Mouse (Mus musculus) thymus, postnatal 36 days (tissue): ENCODE measurements around the gene Opcml.

Source experiments
- DNase-seq, 2 experiments: peaks; one replicate each; pipeline ENCODE4 v3.0.0; 2022; ENCODE audit warnings: mixed read lengths in 2 of 2

Opcml gene

DNA sequence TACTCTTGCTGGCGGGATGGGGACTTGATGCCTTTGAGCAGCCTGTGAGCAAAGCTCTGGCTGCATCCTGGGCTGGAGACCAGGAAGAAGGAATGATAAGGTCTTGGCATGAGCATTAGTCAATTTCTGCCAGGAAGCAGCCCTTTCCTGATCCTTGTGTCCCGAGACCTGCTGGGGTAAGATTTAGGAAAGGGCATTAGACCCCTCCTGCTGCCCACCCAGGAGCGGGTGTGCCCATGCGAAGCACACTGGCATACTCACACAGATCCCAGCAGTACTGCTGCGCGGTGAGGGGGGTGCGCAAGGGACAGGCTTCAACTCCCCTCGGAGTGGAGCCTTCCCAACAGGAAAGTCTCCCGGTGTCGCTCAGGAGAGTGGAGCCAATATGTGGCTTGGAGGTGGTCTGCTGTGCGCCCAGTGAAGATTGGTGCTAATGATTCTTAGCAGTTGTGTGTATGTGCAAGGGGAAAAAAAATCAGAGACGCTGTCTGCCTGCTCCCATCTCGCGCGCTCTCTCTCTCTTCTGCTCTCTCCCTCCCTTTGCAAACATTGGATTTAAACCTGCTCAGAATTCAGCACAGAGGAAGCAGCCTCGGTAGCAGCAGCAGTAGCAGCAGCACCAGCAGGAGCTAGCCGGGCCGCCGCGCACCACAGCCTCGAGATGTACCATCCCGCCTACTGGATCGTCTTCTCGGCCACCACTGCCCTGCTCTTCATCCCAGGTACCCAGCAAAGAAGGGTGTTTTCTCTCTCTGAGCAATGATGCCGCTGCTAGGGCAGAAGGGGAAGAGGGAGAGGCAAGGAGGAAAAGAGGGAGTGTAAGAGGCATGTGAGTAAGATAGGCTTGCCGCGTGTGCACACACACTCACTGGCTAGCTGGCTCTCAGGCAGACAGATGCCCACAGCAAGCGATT, at the start of gene Opcml:
Opcml (plus strand) TSS at position 51 of the 914 bp plus-strand sequence.
- DNase-seq = no peak

DNA sequence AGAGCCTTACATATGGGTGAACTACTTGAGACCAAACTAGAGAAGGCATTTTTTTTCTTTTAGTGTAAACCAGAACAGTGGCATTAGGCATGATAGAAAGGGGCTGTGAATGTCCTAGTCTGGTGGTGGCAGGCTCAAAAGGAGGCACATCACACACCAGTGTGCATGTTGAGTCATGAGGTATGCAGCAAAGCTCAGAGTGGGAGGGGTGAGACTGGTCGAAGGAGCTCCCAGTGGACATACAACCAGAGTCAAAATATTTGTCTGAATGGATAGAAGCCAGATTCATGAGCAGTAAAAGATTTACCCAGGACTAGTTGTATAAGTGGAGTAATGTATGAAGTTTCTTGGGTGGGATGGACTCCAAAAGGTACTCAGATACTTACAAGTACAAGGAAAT, 31.9 kb upstream of the Opcml start:
- DNase-seq = no peak

DNA sequence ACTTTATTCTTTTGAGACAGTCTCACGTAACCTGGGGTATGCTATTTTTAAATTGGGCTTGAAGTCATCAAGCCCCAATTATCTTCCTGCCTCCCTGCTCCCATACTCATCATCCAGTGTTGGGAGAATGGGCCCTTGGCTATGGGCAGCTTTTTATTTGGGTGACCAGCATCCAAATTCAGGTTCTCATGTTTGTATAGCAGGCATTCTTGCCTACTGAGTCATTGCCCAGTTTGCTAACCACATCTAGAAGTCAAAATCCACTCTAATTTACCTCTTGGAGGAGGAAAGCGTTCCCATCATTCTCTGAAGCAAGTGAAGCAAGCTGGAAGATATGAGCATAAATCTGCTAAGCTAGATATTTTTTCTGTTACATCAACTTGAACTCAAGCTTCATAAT, 29.4 kb upstream of the Opcml start:
- DNase-seq = no peak

DNA sequence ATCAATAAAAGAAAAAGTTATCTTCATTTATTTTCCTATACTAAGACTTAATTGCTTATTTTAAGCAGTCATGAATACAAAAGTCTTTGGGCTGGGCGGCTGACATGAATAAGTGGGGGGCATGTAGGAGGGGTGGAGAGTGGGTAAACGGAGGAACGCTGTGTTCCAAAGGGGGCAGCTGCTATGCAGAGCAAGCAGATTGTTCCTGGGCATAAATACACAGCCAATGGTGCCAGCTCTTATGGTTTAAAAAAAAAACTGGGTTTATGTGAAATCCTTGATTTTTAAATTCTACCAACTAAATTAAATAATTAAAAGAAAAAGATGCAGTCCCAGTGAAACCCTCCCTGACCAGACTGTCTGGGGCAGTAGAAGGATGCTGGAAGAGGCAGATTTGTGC, 24.1 kb upstream of the Opcml start:
- DNase-seq = no peak

DNA sequence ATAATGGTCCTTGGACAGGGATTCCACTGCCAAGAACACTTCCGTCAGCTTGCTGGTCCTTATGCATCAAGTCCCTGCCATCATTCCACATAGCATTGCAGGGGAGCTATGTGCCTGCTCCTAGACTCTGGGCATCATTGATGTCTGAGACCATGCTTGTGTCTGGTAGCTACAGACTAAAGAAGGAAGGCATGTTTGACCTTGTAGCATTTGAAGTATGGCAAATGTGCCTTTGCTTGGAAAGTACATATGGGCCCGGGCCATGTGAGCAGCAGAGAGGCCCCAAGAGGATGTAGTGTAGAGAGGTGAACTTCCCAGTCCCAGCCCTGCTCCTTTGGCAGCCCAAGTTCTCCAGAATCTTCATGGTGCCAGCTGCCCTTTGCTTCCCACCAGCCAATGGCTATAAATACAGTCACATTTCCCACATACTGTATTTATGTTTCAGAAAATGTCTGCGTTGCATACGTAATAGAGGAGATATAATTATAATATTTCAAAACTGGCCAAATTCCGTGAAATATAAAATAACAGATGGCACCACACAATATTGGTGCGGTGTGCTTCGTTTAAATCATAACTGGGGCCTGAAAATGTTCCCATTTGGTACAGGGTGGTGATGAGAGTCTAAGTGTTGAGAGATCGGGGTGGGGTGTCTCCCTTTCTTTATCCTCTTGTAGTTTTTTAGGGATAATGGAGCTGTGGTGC, 23.2 kb upstream of the Opcml start:
- DNase-seq = no peak

DNA sequence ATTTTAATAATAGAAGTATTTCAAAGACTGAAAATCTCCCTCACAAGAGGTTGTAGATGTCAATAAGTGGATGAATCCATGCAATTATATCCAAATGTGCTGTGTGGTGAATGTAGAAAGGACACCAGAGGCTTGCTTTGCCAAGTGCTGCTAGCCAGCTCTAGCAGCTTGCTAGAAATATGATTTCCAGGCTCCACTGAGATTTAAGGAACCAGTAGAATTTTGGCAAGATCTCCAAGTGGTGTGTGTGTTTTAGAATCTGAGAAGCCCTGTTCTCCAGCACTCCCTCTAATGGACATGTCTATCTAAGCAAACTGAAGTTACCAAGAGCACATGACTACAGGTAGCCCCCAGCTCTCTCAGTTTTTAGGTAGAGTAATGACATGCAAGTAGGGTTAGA, 21.8 kb upstream of the Opcml start:
- DNase-seq = no peak

DNA sequence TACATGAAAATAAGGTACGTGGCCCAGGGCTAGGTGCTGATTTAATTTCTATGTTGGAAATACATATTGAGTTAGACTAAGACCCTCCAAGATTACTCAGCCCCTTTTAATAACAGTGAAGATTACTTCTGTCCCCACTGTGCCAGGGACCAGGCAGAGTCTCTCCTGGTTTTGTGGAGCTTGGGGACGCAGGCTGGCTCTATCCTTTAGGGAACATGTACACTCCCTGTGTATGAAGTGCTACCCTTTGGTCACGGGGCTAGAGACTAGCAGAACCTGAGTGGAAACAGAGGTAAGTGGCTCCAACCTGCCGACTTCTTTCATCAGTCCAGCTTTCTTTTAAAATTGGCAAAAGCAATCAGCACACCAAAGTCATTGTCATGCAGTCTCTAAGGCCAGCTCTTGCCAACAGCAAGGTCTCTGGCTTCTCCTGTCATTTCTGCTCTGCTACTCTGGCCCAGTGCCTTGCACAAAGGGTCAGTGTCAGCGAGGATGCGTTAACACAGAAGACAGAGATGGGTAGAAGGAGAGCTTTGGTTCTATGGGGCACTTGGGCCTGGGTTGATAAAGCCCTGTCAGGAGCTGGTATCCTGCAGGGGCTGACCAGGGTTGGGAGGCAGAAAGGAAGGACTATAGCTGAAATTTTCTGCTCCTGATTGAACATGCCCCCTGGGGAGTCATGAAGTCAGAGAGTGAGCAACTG, 9.1 kb upstream of the Opcml start:
- DNase-seq = no peak

DNA sequence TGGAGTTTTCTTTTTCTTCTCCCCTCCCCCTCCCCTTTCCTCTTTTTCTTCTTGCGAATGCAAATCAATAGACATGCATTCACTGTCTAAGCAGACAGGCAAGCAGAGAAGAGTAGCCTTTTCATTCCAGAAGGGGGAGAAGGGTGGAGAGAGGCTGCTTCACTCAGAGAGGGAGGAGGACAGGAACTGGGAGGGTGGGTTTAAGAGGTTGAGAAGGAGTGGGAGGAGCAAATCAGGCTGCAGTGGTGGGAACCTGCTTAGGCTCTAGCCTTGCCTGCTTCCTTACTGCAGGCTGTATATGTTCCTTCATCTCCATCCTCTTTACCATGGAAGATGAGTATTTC, 8.6 kb upstream of the Opcml start:
- DNase-seq = no peak

DNA sequence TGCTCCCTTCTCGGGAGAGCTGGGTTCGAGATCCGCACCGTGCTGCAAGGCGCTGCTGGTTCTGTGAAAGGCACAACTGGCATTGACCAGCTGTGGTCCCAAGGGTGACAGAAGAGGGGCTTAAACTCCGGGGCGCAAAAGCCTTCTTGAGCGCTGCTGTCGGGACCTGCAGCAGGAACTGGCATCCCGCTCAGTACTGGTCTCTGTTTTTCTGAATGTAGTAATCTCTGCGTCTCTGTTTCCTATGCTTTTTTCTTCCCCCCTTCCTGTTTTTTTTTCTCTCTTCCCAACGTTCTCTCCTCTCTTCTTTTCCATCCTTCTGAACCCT, 1.0 kb downstream of the Opcml start:
- DNase-seq = no peak

DNA sequence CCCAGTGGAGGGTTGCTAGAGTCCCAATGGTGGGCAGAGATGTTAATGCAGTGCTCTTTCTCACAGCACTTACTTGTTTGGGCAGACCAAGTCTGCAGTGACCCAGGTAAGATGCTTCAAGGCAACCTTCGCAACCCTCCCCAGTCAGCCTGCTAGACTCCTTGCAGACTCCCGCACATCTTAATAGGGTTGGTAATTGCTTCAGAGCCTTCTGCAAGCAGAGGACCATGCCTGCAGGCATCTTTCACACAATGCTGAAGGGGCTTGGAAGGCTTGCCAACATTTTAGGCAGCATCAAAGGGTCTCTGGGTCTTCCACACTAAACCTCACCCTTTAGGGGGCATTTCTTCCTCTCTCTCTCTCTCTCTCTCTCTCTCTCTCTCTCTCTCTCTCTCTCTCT, 1.7 kb downstream of the Opcml start:
- DNase-seq = no peak

DNA sequence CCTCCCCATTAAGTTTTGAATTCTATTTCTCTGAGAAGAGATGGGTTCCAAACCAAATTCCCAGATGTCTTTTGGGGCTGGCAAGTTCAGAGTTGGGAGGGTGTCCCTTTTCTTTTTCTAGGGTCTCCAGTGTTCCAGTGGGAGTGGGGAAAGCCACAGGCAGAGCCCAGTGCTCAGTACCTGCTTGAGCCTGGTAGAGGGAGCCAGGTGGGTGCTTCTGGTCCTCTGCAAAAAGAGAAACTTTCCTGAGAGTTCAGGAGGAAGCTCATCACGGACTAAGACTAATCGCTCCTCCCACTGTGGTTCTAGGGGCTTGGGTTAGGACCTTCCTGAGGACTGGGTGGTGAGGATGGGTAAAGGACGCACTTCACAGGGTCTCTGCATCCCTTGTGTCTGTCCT, 2.4 kb downstream of the Opcml start:
- DNase-seq = no peak

DNA sequence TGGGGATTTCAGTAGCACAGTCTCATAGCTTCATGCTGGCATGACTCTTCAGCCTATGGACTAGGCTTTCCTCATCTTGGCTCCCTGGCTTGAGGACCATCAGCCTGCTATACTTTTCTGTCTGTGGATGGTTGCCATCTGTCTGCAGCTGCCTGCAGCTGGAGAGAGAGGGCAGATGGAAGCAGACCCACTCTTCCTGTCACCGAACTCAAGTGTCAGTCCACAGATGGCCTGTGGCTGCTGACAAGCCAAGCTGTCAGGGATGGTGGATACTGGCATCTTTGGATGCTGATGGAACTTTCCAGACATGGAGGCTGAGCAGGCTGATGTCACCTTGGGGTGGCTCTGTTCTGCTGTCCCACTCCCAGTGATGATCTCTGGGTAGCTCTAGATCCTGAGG, 6.0 kb downstream of the Opcml start:
- DNase-seq = no peak

DNA sequence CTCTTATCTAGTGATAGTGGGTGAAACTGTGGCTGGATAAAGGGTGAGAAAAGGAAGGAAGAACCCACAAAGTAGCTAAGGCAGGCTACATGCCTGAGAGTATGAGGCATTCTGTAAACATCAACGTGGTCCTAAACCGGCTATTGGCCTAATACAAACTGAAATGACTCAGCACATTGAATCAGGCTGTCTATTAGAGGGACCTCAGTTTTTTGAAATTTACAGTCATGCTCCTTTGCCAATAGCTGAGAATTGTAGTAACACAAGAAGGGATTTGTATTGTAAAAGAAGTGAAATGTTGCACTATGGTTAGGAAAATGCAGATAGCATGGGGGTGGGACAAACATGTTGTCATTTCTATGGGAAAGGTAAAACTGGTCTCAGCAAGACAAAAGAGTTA, 10.4 kb downstream of the Opcml start:
- DNase-seq = no peak

DNA sequence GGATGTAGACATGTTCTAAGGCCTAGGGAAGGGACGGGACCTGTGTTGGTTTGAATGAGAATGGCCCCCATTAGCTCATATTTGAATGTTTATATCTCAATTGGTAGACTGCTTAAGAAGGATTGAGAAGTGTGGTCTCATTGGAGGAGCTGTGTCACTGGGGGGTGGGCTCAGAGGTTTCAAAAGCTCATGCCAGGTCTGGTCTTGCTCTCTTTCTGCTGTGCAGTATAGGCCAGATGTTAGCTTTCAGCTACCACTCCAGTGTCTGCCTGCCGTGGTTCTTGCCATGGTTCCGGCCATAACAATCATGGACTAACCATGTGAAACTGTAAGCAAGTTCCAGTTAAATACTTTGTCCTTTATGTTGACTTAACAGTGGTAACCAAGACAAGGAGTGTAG, 11.2 kb downstream of the Opcml start:
- DNase-seq = no peak

DNA sequence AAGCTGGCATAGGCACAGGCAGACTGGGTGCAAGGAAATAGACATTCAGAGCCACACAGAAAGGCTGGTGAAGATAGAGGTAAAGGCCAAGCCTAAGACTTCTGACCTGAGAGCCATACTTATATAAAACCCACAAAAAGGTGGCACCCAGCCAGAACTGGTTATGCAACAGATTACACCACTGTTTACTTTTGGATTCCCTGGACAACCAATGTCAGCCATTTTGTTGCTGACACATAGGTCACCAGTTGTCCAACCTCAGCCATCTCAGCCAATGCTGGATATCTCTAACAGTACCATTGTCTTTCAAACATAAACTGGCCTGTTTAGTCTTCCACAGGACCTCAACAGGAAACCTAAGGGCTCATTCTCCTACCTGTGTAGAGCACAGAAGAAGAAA, 11.8 kb downstream of the Opcml start:
- no peak for DNase-seq

DNA sequence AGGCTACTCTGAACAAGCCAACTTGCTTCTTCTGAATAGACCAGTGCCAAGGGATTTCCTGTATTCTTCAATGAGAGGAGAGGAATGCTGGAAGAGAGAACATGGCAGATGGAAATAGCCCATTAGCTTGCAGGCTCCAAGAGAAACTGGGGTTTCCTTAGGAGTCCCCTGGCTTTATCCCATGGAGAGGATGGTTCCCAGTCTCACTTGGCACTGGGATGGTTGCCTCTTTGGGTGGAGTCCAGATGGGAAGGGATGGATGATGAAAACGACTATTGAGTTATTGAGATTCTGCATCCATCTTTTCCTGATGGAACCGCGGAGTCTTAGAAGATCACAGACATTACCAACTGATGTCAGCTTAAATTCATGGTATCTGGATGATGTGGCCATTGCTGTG, 13.9 kb downstream of the Opcml start:
- no peak for DNase-seq

DNA sequence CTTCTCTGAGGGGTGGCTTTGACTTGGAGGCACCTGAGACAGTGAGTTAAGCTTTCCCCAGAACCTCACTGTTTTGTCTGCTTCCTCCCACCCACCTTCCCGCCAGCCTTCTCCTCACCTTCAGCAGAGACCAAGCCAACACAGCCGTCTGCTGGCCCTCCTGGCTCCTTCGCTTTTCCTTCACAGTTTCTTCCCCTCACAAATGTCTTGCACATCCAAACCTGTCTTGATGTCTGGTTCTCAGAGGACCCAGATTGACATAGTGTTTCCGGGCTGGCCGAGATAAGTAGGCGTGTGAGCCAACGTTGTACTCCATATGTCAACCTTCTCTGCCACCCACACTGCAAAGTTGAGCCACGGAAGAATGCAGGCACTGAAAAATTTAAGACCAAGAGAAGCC, 19.2 kb downstream of the Opcml start:
- DNase-seq = no peak

DNA sequence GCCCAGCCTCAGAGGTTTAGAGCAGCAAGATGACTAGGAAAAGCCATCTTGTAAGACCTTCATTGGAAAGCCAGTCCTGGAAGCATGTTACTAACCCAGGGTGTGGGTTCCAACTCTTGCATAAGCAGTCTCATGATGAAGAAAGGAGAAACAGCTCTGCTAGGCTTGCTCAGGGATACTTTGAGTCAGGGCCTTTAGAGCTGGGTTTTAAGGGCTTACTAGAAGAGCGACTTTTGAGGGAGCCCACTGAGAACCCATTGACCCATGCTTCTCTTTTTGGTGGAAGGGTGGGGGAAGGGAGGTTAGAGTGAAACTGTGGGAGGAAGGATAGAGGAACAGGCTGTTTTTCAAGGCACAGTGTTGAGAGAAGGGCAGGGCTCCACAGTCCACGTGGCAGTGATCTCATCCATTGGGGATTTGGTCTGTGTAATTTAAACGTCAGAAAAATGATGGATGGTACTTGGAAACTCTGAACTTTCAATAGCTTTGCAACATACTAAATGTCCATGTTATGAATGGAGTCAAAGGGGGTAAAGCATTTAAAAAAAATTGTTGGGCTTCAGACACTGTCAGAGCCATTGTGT, 22.7 kb downstream of the Opcml start:
- no peak for DNase-seq

DNA sequence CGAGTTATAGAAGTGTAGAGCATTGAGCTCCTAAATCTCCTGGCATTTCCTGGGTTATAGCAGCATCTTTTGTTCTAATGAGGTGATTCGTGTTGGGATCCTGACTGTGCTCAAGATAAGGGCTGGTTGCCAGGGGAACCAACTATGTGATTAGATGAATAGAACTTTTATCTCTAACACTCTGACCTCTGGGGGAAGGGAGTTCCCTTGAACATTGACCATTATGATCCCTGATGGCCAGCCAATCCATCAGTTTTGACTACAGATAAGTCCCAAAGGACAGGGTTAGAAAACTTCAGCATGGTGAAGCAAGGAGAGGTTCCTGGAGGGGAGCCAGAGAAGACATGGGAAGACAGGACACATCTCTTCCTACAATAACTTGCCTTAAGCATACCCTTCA, 23.6 kb downstream of the Opcml start:
- no peak for DNase-seq

DNA sequence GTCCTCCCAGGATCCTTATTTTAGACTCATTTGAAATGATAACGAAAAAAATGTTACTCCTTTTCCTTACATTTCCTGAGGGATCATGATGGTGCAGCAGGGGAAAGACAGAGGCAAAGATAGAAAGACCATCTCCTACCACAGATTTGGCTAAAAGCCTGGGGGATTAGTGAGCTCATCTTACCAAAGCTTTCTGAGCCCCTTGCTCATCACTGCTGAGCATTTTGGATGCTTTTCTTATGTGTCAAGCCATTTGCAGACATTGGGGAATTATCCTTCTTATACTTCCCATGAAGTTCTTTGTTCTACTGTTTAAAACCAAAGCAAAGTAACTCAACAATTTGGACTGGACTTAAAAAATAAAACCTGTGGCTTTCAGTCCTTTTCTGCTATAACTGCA, 30.6 kb downstream of the Opcml start:
- no peak for DNase-seq

DNA sequence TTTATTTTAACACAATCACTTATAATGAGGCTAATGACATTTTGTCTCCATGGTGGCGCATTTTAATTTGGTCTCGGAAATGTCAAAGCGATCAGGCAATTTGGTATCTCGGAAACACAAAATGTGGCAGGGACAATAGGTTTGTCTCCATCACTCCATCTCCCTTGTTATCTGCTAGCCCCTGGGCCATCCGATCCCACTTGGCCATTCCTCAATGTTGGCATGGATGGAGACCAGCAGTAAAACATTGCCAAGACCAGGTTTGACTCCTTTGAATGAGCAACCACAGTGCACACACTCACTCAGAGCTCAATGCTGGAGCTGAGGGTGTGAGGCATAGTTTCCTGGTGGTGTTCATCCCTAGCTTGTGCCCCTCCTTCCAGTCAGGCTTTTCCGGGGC, 32.1 kb downstream of the Opcml start:
- no peak for DNase-seq

DNA sequence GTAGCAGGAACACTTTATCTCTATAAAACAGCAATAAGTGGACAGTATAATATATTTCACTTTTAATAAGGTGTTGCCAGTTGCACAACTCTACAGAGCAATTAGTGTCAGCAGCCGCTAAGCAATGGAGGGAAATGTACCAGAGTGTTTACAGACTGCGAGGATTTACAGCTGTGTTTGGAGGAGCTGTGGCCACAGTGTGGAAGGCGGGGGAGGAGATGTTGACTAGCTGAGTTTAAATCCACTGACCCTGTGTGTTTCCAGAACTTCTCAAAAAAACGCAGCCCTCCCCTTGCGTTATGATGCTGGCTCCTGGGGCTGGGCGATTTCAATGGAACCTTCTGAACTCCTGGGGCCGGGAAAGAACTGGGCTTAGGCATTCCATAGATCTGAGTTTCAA, 33.8 kb downstream of the Opcml start:
- no peak for DNase-seq

DNA sequence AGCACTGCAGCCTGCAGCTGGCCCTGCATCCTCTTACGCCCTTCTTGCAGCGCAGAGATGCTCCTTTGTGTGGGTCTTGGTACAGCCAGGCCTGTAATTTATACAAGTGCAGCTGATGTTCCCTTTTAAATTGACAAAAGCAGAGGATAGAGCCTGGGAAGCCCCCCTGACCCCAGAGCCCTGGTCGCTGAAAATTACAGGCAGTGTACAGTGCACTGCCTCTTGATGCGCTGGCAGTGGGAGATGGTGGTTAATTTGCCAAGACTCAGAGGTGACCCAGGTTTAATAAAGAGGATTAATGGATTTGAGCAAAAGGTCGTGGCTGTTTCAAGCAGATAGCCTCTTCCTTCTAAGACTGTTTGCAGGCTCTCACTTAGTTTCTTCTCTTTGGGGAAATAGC, 39.9 kb downstream of the Opcml start:
- no peak for DNase-seq

DNA sequence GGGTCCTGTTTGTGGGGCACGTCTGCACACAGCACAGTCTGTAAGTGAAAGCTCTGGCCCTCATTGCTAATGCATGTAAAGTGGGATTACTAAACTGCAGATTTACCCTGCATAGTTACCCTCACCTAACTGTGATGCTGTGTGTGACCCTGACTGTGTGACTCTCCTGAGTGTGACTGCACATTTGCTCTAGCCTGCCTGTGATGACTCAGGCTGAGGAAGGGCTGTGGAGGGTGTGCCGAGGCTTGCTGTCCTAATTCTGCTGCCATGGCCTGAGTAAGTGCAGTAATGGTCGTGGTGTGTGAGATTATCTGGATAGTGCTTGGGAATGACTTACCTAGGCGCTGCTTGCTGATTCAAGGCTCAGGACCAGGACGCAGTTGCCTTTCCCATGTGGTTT, 52.2 kb downstream of the Opcml start:
- DNase-seq = no peak
